Comparison of ENCODE assay signal across 7 mouse cellular contexts in the genomic region with DNA sequence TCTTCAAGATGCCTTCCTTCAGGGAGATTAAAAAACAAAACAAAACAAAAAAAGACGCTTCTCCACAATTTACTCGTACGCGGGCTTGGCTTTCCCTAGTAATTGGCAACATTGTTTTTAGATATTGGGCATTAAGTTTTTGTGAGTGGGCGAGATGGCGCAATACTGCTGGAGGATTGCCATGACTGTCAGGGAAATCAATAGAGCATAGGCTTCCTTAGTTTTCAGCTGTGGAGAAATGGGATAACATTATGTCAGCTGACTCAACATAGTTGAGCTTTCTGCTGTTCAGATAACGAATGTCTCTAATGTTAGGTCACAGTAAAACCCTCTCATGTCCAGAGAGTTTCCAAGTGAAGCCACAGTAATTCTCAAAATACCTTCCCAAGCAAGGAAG. TPM values are rescaled to one million over a fixed set of nuclear protein-coding genes. Genes with fewer than 3 reads are reported as not detected.
A peak's percentile ranks its signal among the peaks of the same experiment; 100 is the strongest.
DNase-seq lines count a peak whose midpoint lies in the region; ATAC-seq lines count a peak whose summit lies in the region.

No protein-coding gene starts in this region.

- H3K4me3 ChIP-seq in hindbrain, embryonic 12.5 days: peak overlapping the region; percentile 70
- H3K4me3 ChIP-seq in liver, embryonic 12.5 days: peak overlapping the region; percentile 81
- peak overlapping the region; percentile 63 for H3K4me3 ChIP-seq in neural tube, embryonic 14.5 days (ENCODE audit: low read depth, low read length)

- no peaks in the 10 kb centered on the region; the same call in 1 of the 2 replicates for H3K27me3 ChIP-seq in hindbrain, embryonic 12.5 days
- H3K27me3 ChIP-seq in liver, embryonic 12.5 days (replicated peaks): no peaks in the 10 kb centered on the region
- no peaks in the 10 kb centered on the region for H3K27me3 ChIP-seq in neural tube, embryonic 14.5 days (ENCODE audit: control insufficient read depth, insufficient read depth, low read length)

- 49% methylated on average over 7 of the region's 7 CpGs for WGBS in hindbrain, embryonic 12.5 days
- 29% methylated on average over 7 of the region's 7 CpGs for WGBS in liver, embryonic 12.5 days (ENCODE audit: insufficient replicate concordance)
- 32% methylated on average over 7 of the region's 7 CpGs for WGBS in neural tube, embryonic 14.5 days

- peak overlapping the region; percentile 79; the same call in 1 of the 2 replicates for H3K9ac ChIP-seq in hindbrain, embryonic 12.5 days
- H3K9ac ChIP-seq in liver, embryonic 12.5 days: peak overlapping the region; percentile 82
- no peak overlapping the region; the same call in 1 of the 2 replicates for H3K9ac ChIP-seq in neural tube, embryonic 14.5 days (replicated peaks; ENCODE audit: low read depth, low read length)

- H3K36me3 ChIP-seq in hindbrain, embryonic 12.5 days: peaks cover 41% of the 10 kb centered on the region
- peaks cover 68% of the 10 kb centered on the region for H3K36me3 ChIP-seq in liver, embryonic 12.5 days
- peaks cover 20% of the 10 kb centered on the region for H3K36me3 ChIP-seq in neural tube, embryonic 14.5 days (ENCODE audit: control insufficient read depth, insufficient read depth, low read length)

- no peaks in the 10 kb centered on the region for H3K9me3 ChIP-seq in hindbrain, embryonic 12.5 days (replicated peaks)
- no peaks in the 10 kb centered on the region for H3K9me3 ChIP-seq in liver, embryonic 12.5 days (replicated peaks)
- no peaks in the 10 kb centered on the region for H3K9me3 ChIP-seq in neural tube, embryonic 14.5 days (ENCODE audit: control insufficient read depth, low read length)

- peak overlapping the region; percentile 64 for H3K4me2 ChIP-seq in hindbrain, embryonic 12.5 days (replicated peaks)
- H3K4me2 ChIP-seq in liver, embryonic 12.5 days: peak overlapping the region; percentile 81
- peak overlapping the region; percentile 56 for H3K4me2 ChIP-seq in neural tube, embryonic 14.5 days (ENCODE audit: low read depth, low read length)

- ATAC-seq in hindbrain, embryonic 12.5 days (ENCODE audit: low FRiP score): no peak
- no peak for ATAC-seq in liver, embryonic 12.5 days
- ATAC-seq in neural tube, embryonic 14.5 days (ENCODE audit: low read depth): no peak

- no peak overlapping the region for H3K27ac ChIP-seq in hindbrain, embryonic 12.5 days
- no peak overlapping the region for H3K27ac ChIP-seq in liver, embryonic 12.5 days
- no peak overlapping the region for H3K27ac ChIP-seq in neural tube, embryonic 14.5 days (ENCODE audit: low read depth, low read length)

- H3K4me1 ChIP-seq in hindbrain, embryonic 12.5 days: peaks cover 4% of the 10 kb centered on the region
- H3K4me1 ChIP-seq in liver, embryonic 12.5 days: peaks cover 23% of the 10 kb centered on the region
- no peaks in the 10 kb centered on the region for H3K4me1 ChIP-seq in neural tube, embryonic 14.5 days (ENCODE audit: control insufficient read depth, insufficient read depth, low read length)

- peak; percentile 35 for DNase-seq in urinary bladder, postnatal 25 days (ENCODE audit: low spot score)
- no peak for DNase-seq in urinary bladder, adult 18-20 months (ENCODE audit: low spot score in 2 of 2)
- DNase-seq in fibroblast of lung, adult 2 months (ENCODE audit: low read depth): peak; percentile 46
- no peak for DNase-seq in MN1 (ENCODE audit: low spot score)

RNA-seq across cellular contexts. Expression of gene Iah1, which starts 0.7 kb away (rescaled TPM):
- polyA plus RNA-seq in hindbrain, embryonic 12.5 days (2016; fragmentation: Nextera tagmentation; extraction: Ambion mirVana): 40.2 and 42.8 TPM in 2 replicates
- polyA plus RNA-seq in liver, embryonic 12.5 days (2016; fragmentation: Nextera tagmentation; extraction: Ambion mirVana): 31.4 and 31.9 TPM in 2 replicates
- 26.8 and 34.8 TPM in 2 replicates for polyA plus RNA-seq in neural tube, embryonic 14.5 days (2014; fragmentation: Nextera tagmentation; extraction: Ambion mirVana)

RNA-seq across cellular contexts. Expression of gene Itgb1bp1, which starts 30.8 kb away (rescaled TPM):
- polyA plus RNA-seq in hindbrain, embryonic 12.5 days (2016; fragmentation: Nextera tagmentation; extraction: Ambion mirVana): 36.5 and 39.6 TPM in 2 replicates
- 27.9 and 30.3 TPM in 2 replicates for polyA plus RNA-seq in liver, embryonic 12.5 days (2016; fragmentation: Nextera tagmentation; extraction: Ambion mirVana)
- polyA plus RNA-seq in neural tube, embryonic 14.5 days (2014; fragmentation: Nextera tagmentation; extraction: Ambion mirVana): 40.5 and 40.6 TPM in 2 replicates

RNA-seq across cellular contexts. Expression of gene Cpsf3, which starts 31.7 kb away (rescaled TPM):
- 113 and 118 TPM in 2 replicates for polyA plus RNA-seq in hindbrain, embryonic 12.5 days (2016; fragmentation: Nextera tagmentation; extraction: Ambion mirVana)
- 68.3 and 72.6 TPM in 2 replicates for polyA plus RNA-seq in liver, embryonic 12.5 days (2016; fragmentation: Nextera tagmentation; extraction: Ambion mirVana)
- polyA plus RNA-seq in neural tube, embryonic 14.5 days (2014; fragmentation: Nextera tagmentation; extraction: Ambion mirVana): 90.8 and 95.5 TPM in 2 replicates

RNA-seq across cellular contexts. Expression of gene Adam17, which starts 56.6 kb away (rescaled TPM):
- polyA plus RNA-seq in hindbrain, embryonic 12.5 days (2016; fragmentation: Nextera tagmentation; extraction: Ambion mirVana): 37.4 and 40.7 TPM in 2 replicates
- polyA plus RNA-seq in liver, embryonic 12.5 days (2016; fragmentation: Nextera tagmentation; extraction: Ambion mirVana): 24.9 and 28.0 TPM in 2 replicates
- polyA plus RNA-seq in neural tube, embryonic 14.5 days (2014; fragmentation: Nextera tagmentation; extraction: Ambion mirVana): 16.8 and 21.4 TPM in 2 replicates

Comparison
In these comparisons a context has a peak if more than half of its experiments do, and no peak if none do; other contexts are left out.
1. DNase-seq: peak in urinary bladder, postnatal 25 days (single experiment) and fibroblast of lung, adult 2 months (single experiment); none in urinary bladder, adult 18-20 months (0 of 2) and MN1 (single experiment).
2. Peak in every context shown above with its lines, with median percentiles within 50 percentile points of each other: H3K4me2 ChIP-seq and H3K4me3 ChIP-seq.